Mouse (Mus musculus): ENCODE results near the gene Tmem181a.
"Not testable (repeated sequence)": the region's sequence is repeated elsewhere in the genome, so short reads cannot be mapped to it uniquely, and the experiment has no call there.

Gene Tmem181a

DNA sequence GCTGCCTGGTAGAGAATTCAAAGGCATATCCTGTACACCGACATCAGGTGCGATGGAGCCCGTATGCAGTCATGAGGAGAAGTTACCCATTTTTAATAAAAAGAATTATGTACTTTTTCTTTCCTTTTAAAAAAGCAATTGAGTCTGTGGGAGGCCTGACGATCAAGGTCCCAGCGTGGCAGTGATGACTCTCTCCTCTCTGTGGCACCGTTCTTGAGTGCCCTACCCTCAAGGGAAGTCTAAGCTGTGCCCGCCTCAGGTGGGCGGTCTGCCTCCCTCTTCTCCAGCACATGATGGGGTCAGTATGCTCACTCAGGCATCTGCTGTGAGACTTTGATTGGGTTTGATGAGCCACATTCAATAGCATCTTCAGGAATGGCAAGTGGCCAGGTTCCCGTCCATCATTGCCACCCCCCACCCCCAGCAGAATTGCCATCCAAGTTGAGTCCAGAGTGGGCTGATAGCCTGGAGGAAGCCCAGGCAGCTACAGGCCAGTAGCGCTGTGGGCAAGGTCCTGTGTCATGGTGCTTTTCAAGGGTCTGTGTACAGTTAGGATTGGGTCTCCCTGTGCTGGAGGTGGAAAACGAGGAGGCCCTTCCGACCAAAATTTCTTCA is 49.1 kb downstream of the Tmem181a start:
- not testable (repeated sequence) for DNase-seq (ENCODE audit: low spot score in 2 of 2)

DNA sequence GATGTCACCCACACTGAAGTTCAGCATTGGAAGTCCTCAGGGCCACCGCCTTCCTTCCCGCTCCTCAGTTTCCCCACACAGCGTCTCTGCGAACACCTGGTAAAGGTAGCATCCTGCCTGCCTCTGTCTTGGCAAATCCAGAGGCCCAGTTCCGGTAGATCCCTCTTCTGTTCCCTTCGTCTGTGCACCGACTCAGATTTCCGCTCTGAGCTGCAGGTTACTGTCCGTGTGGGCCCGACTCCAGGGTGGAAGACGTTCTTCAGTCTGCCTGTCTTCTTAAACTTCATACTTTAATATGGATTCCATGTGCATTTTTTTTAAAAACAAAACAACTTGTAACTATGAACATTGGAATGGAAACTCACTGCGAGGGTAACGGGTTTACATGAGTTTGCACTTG is 49.8 kb downstream of the Tmem181a start:
- not testable (repeated sequence) for DNase-seq (ENCODE audit: low spot score in 2 of 2)

DNA sequence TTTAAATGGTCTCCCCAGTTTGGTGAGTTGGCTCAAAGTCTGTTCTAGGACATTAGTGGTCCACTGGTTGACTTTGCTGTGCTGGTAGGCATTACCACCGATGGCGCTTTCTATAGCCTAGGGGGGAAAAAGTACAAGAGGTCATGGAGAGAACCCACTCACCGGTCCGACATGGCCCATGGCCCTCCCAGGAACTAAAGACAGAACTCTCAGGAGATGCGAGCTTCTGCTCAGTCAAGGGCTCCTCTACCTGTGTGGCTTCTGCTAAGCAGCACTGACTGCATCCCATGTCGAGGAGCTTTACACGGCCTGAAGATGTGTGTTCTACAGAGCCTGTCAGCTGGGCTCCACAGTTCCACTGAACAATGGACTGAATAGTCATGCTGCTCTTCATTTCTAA is 55.1 kb downstream of the Tmem181a start:
- DNase-seq (ENCODE audit: low spot score in 2 of 2) = not testable (repeated sequence)

DNA sequence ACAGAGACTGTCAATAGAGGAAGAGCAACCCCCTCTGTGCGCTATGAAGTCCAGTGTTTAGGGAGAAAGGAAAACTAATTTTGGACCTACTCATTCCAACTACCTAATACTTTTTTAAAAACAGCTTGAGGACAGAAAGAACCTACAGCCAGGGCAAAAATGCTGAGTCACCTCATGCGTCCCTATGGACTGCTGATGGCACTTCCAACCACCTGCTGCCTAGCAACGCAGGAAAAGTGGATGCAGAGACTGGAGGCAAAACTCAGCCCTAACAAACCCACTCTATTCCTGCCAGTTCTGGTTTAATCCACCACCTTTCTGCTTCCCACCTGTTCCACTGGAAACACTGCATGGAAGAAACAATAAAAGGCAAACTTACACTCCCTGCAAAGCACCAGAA is 56.1 kb downstream of the Tmem181a start:
- not testable (repeated sequence) for DNase-seq (ENCODE audit: low spot score in 2 of 2)

DNA sequence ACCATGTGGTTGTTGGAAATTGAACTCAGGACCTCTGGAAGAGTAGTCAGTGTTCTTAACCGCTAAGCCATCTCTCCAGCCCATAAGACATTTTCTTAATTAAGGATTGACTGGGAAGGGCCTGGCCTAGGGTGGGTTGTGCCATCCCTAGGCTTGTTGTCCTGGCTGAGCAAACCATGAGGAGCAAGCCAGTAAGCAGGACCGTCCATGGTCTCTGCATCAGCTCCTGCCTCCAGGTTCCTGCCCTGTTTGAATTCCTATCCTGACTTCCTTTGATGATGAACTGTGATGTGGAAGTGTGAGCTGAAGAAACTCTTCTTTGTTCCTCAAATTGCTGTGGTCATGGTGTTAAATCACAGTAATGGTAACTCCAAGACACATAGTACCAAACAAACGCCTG is 57.8 kb downstream of the Tmem181a start:
- not testable (repeated sequence) for DNase-seq (ENCODE audit: low spot score in 2 of 2)

DNA sequence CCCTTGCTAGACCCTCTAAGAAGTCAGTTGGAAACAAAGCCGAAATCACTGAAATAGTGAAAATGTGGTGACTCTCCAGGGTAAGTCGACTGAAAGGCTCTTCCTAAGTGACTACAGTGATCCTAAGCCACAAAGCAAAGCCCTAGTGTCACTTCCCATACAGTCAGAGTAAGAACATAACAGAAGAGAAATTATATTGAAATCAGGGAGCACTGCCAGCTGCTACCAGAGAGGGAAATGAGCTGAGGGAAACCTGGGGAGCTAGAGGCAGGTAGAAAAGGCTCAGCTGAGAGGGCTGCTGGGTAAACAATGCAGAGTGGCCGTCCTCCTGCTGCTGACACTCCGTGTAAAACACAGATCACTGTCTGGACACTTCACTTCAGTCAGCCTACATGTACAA is 59.0 kb downstream of the Tmem181a start:
- DNase-seq (ENCODE audit: low spot score in 2 of 2) = not testable (repeated sequence)

- DNase-seq (ENCODE audit: low spot score in 2 of 2) = peak; percentile 43 to 60
These were observed 59.9 kb downstream of the Tmem181a start for GRCm38 (mm10) chr17:6316379-6317126.

DNA sequence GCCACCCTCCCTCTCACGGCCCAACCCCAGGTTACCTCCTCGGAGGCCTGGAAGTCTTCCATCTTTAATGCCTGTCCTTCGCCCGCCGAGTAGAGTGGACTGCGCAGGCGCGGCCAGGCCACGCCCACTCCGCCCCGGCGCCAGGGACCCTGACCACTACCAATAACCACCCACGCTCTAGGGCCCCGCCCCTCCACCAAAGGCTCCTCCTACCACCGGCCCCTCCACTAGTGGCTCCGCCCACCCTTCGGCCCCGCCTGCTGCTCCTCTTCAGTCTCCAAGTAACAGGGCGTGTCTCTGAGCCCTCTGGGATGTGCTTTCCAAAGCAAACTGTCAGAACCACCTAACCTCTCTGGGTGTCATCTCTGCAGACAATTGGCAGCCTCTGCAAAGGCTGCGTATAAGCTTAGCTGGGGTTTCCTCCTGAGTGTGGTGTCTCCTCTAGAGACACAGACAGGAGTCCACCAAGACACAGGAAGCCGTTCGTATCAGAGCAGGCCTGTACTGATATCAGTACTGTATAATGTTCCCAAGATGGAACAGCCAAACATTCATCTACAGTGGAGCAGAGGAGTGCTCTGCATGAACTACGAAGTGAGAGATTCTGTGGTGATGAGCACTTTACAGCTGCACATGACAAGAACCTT is 60.8 kb downstream of the Tmem181a start, which contains the start of gene Dynlt1a:
Gene Dynlt1a, minus strand, starts transcription at position 162 of the 647 bp plus-strand sequence.
- peak; percentile 98 to 99 for DNase-seq (ENCODE audit: low spot score in 2 of 2)

- DNase-seq (ENCODE audit: low spot score in 2 of 2) = not testable (repeated sequence)
These were observed 64.6 kb downstream of the Tmem181a start for GRCm38 (mm10) chr17:6321081-6321777.

- not testable (repeated sequence) for DNase-seq (ENCODE audit: low spot score in 2 of 2)
These were observed 65.1 kb downstream of the Tmem181a start for GRCm38 (mm10) chr17:6321778-6322101.

GRCm38 (mm10) chr17:6325021-6325420 is 68.4 kb downstream of the Tmem181a start:
- DNase-seq (ENCODE audit: low spot score in 2 of 2) = not testable (repeated sequence)

- not testable (repeated sequence) for DNase-seq (ENCODE audit: low spot score in 2 of 2)
These were observed 68.9 kb downstream of the Tmem181a start for GRCm38 (mm10) chr17:6325543-6325942.

DNA sequence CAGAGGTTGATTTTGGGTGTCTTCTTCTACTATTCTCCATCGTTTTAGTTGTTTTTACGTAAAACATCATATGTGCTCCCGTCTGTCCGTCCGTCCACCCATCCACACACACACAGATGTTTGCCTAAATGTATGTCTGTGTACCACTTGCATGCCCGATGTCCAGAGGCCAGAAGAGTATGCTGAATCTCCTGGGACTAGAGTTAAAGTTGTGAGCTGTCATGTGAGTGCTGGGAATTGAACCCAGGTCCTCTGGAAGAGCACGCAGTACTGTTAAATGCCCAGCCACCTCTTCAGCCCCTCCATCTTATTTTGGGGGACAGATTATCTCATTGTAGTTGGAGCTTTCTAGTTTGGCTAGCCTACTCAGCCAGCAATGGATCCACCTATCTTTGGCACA is 70.9 kb downstream of the Tmem181a start:
- DNase-seq (ENCODE audit: low spot score in 2 of 2) = not testable (repeated sequence)

DNA sequence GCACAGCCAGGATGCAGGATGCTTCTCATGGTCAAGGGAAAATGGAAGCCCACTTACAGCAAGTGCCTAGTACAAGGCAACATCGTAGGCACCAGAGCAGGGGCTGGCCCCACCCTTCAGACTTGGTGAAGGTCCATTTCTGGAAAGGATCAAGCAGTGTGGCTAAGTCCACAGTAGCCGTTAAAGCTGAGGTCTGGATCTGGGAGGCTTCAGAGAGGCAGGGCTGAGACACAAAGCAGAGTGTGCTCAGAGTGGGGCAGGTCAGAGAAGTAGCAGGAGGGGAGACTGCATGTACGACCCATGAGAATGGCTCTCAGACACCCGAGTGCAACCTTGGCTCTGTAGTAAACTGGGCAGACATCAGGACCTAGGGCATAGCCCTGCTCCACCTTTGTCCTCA is 72.3 kb downstream of the Tmem181a start:
- DNase-seq (ENCODE audit: low spot score in 2 of 2) = not testable (repeated sequence)

DNA sequence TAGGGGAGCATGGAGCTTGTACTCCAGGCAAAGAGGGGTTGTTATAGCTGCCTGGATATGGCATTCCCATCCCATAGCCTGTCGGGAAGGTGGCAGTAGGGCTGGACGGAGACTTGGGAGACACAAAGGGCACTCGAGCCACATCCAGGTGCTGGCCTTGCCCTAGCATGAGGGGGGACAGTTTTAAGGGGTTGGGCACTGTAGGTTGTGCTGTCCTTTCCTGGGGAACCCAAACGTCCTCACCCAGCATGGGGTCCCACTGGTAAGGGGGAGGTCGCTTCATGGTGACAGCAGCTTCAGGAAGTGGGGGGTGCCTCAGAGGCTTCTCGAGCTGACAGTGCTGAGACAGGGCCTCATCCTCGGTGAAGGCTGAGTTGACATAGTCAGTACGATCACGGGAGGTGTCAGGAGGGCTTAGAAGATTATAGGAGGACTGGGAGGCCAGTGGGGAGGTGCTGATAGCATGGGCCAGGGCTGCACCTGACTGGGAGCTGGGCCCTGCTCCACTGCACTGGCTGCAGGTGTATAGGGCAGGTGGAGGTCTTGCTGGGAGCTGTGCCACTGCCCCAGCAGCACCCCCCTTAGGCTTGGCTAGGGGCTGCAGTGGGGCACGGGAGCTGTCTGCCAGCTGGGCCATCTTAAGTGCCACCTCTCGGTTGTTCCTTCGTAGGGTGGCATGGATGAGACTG is 86.1 kb downstream of the Tmem181a start:
- not testable (repeated sequence) for DNase-seq (ENCODE audit: low spot score in 2 of 2)

- peak in 1 of 2 experiments; percentile 1 for DNase-seq (ENCODE audit: low spot score in 2 of 2)
These were observed 98.6 kb downstream of the Tmem181a start for GRCm38 (mm10) chr17:6355256-6355655.

Data from spleen, postnatal 36 days (tissue).